Mouse (Mus musculus) cerebellum, adult 2 months (tissue): ENCODE data around the gene Ppp1ca.

ENCODE experiments used
- CTCF ChIP-seq: fragments of 200-500 bp; IDR thresholded peaks from 2 replicates; pipeline ENCODE4 v1.5.1; 2011; ENCODE audit warnings: low read depth, mild to moderate bottlenecking, control low read depth, low read length, moderate library complexity, borderline replicate concordance; ENCODE audit not compliant: insufficient read depth
- POLR2A ChIP-seq: fragments of 200-500 bp; IDR thresholded peaks from 2 replicates; pipeline ENCODE4 v1.6.1; 2011; ENCODE audit warnings: low read length, control low read depth, borderline replicate concordance; ENCODE audit not compliant: insufficient read depth

DNA sequence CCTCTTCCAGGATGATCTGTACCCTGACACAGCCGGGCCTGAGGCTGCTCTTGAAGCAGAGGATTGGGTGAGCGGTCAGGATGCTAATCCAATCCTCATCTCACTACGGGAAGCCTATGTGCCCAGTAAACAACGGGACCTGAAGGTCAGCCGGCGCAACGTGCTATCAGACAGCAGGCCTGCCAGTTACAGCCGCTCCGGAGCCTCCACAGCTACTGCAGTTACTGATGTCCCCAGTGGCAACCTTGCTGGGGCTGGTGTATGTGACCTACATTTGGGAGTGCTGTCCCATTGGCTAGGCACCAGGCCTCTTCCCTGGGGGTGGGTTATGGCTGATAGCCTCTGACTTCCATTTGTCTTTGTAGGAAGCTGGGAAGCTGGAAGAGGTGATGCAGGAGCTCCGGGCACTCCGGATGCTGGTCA lies 38.6 kb upstream of the Ppp1ca start, which contains the start of gene Ptprcap:
- TF ChIP-seq CTCF (no peak), POLR2A (peak; percentile 42; the same call in 1 of the 2 replicates)
